Mouse (Mus musculus) brain, embryonic 18.5 days (tissue): Measurements from ENCODE around the gene Tpsg1.

Experiments
- DNase-seq: peaks from one replicate; pipeline ENCODE4 v3.0.0-alpha.2; 2012; ENCODE audit warnings: low read depth, low spot score

Gene Tpsg1

GRCm38 (mm10) chr17:25408302-25408999 is 39.4 kb downstream of the Tpsg1 start:
- DNase-seq = no peak

DNA sequence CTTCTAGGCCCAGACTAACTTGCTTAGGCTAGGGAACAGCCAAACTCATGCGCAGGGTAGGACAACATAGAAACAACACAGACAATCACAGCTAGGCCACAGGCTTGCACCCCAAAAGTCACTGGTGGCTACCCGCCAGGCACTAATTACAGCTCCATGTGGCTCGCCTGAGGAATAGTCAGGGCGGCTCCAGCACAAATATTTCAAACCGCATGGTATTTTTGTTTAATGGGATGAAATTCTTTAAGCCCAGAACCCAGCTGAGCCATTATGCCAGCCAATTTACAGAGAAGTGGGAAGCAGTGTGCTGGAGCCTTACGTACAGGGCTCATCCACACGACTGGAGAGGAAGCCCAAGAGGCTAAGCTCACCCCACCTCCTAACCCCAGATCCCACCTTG is 40.5 kb downstream of the Tpsg1 start:
- no peak for DNase-seq

DNA sequence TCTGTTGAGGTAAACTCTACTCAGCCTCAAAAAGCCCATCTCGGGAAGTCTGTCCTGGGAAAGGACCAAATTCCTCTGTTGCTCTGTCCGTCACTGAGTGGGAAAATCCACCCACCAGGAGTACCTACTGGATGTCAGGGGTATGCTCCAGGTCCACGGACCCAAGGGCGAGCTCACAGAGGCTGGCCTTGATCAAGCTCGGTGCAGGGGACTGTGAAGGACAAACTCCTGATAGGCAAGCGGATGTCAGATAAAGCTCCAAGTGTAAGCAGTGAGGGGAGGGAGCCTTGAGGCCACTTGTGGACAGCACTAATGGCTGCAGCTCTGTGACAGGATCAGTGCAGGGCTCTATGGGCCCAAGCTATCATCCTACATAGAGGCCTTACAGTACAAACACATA is 41.1 kb downstream of the Tpsg1 start:
- no peak for DNase-seq

- DNase-seq = no peak
Measured at GRCm38 (mm10) chr17:25410786-25411185, 41.7 kb downstream of the Tpsg1 start.

DNA sequence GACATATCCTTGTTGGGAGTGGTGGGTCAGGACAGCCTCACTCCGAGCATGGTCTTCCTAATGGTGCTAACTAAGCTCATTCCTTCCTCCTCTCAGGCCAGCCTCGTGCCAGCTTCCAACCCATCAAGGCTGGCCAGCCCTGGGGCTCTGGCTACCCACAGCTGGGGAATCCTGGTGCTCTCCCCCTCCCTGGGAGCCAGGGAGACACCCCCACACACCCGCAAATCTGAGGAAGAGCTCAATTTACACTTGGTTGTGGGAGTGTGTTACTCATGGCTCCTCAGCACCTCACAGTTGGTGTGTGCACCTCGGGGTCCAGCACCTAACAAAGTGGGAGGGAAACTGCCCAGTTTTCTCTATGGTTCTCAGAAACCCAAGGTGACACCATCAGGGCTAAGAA is 42.2 kb downstream of the Tpsg1 start:
- no peak for DNase-seq

DNA sequence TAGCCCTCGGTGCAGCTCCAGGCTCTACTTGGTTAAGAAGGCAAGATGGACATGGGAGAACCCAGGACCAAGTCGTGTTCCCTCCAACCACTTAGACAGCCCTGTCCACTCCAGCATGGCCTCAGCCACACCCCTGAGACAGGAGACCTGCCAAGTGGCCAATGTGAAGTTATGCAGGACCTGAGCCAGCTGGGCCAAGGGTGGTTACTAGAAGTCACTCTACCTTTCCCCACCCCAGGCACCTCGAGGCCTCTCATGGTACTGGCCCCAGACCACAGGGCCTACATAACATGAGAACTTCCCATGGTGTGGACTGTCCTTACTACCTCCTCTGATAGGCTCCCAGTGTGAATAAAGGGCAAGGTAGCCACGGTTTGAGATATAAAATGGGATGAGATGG is 45.1 kb downstream of the Tpsg1 start:
- no peak for DNase-seq

DNA sequence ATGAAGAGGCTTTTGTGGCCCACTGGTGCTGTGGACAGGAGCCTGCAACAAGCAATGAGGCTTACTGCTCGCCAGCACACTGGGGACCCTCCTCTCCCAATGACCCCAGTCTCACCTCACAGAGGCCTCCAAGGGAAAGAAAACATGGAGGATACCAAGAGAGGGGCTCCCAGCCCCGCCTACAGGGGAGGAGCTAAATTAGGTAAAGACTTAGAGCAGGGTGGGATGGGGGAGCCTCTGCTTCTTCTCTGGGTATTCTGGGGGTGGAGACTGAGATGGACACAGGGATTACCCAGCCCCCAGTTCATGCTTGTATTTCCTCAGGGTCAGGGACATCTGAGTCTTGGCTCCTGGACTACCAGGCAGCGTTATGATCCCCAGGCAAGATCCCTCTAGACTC is 45.8 kb downstream of the Tpsg1 start:
- no peak for DNase-seq

DNA sequence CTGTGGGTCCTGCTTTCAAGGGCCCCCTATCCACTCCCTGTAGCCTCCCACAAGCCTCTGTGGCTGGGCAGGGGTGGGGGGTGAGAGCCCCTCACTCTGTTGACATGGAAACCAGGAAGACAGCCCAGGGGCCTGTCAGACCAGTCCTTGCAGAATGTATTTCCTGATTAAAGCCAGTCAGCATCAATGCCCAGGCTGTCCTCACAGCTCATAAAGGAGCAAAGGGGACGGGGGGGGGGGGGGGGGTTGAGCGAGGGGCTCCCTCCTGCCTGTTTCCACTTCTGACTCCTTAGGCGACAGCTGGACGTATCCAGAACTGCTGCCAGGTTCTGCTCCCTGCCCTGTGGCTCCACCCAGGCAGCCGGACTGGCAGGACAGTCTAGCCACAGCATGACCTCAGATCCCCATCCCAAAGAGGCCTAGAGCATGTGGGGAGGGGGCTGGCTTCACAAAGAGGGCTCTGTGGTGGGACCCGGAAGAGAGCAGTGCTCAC is 46.4 kb downstream of the Tpsg1 start:
- DNase-seq = no peak

DNA sequence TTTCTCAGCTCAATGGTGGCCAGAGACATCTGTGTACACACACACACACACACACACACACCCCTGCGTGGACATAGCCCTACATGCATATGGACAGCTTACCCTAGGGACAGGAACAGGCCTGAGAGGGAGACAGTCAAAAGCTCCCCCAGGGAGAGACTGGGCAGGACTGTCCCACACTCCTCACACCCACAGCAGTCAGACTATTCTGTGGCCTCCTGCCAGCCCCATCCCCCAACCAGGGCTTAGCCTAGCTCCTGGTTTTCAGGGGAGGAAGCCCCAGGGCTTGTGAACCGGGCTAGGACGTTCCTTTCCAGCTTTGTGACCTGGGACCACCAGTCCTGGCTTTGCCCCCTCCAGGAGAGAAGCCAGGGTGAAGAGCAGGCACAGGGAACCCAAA is 47.1 kb downstream of the Tpsg1 start:
- no peak for DNase-seq

- DNase-seq = no peak
Measured at GRCm38 (mm10) chr17:25417990-25418389, 48.9 kb downstream of the Tpsg1 start.

- DNase-seq = no peak
Measured at GRCm38 (mm10) chr17:25418926-25419325, 49.9 kb downstream of the Tpsg1 start.

DNA sequence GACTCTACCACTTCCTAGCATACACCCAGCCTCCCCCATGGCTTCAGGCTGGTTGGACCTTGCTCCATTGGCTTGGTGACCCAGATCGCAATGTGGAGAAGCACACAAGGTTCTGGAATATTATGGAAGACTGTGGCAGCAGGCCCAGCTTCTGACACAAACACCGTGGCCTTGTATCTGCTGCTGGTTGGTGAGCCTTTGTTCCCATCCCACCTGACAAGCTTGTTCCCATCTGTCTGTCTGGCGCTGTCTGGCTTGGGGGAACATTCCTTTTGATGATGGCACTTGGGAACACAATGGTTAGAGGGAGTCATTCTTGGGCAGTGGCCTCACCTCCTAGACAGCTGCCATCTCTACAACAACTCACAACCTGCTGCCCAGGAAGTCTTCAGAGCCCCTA is 51.9 kb downstream of the Tpsg1 start:
- no peak for DNase-seq
